Mouse (Mus musculus): Measurements from ENCODE around the gene Camkmt. TPM values are rescaled to one million over a fixed set of nuclear protein-coding genes. Genes with fewer than 3 reads are reported as not detected.

Gene Camkmt
- polyA plus RNA-seq, 1 experiment from 2014 or later = 13.6 TPM

DNA sequence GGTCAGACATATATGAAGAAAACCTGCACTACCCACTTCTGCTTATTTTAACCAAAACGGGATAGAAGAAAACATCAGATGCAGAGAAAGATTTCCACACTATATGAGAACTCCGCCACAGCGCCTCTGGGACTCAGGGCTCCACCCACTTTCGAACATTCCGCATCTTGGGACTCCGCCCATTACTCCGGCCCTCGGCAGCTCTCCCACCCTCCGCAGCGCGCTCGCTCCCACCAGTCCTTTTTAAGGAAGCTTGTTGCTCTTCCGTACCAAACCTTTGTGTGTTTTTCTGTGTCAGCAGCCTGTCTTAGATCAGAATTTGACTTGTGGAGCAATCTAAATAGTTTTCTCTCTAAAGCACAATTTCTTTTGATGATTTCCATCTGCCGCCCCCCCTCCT is 367.7 kb downstream of the Camkmt start:
- Histone ChIP-seq H3K9me3 (replicated peaks) (no peaks in the 10 kb centered on the region), H3K36me3 (no peaks in the 10 kb centered on the region), H3K4me1 (peaks cover 7% of the 10 kb centered on the region), H3K4me3 (no peak overlapping the region), H3K9ac (no peak overlapping the region), H3K4me2 (replicated peaks) (no peak overlapping the region), H3K27ac (no peak overlapping the region), H3K27me3 (peaks cover 94% of the 10 kb centered on the region)
- WGBS = 2% methylated on average over 14 of the region's 14 CpGs
- ATAC-seq (ENCODE audit: low FRiP score) = no peak

DNA sequence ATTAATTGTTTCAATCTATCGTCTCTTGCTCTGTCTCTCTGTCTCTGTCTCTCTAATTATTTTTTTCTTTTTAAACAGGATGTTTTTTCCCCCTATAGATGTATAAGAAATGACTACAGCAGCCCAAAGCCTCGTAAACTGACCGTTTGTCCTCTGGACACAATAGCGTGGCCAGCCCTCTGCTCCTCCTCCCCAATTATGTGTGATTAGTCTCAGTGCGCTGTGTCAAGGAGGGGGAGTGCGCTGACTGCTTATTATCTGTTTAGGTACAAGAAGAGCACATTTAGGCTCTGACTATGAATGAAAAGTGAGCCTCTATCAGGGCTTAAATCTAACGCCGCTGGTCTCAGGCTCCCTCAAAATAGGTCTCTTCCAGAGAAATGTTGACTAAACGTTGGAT is 368.2 kb downstream of the Camkmt start:
- no peaks in the 10 kb centered on the region for H3K9me3 ChIP-seq (replicated peaks)
- 4% methylated on average over 9 of the region's 9 CpGs for WGBS
- no peak overlapping the region for H3K27ac ChIP-seq
- no peaks in the 10 kb centered on the region for H3K36me3 ChIP-seq
- H3K4me1 ChIP-seq = peaks cover 7% of the 10 kb centered on the region
- H3K4me3 ChIP-seq = no peak overlapping the region
- H3K27me3 ChIP-seq = peaks cover 94% of the 10 kb centered on the region
- no peak overlapping the region for H3K9ac ChIP-seq
- H3K4me2 ChIP-seq (replicated peaks) = no peak overlapping the region
- no peak for ATAC-seq (ENCODE audit: low FRiP score)

GRCm38 (mm10) chr17:85461577-85461976 is 371.2 kb downstream of the Camkmt start:
- peaks cover 9% of the 10 kb centered on the region for H3K4me1 ChIP-seq
- H3K4me2 ChIP-seq (replicated peaks) = no peak overlapping the region
- no peaks in the 10 kb centered on the region for H3K36me3 ChIP-seq

GRCm38 (mm10) chr17:85463497-85464392 is 373.4 kb downstream of the Camkmt start:
- Histone ChIP-seq H3K36me3 (no peaks in the 10 kb centered on the region), H3K4me3 (no peak overlapping the region), H3K27me3 (peaks cover 99% of the 10 kb centered on the region), H3K4me2 (replicated peaks) (no peak overlapping the region), H3K9ac (no peak overlapping the region), H3K4me1 (peaks cover 7% of the 10 kb centered on the region), H3K9me3 (replicated peaks) (no peaks in the 10 kb centered on the region), H3K27ac (no peak overlapping the region)
- no peak for ATAC-seq (ENCODE audit: low FRiP score)
- WGBS = 10% methylated on average over 22 of the region's 22 CpGs

More at GRCm38 (mm10) chr17:85461577-85461976, 371.2 kb downstream of the Camkmt start:
- H3K4me3 ChIP-seq = no peak overlapping the region
- no peak overlapping the region for H3K9ac ChIP-seq
- peaks cover 96% of the 10 kb centered on the region for H3K27me3 ChIP-seq
- H3K27ac ChIP-seq = no peak overlapping the region
- no peak for ATAC-seq (ENCODE audit: low FRiP score)
- no peaks in the 10 kb centered on the region for H3K9me3 ChIP-seq (replicated peaks)
- WGBS = 36% methylated on average over 3 of the region's 3 CpGs

- ATAC-seq (ENCODE audit: low FRiP score) = 0 out of 2 replicates have a peak, but pooled peaks have one; percentile 29
- Histone ChIP-seq H3K4me3 (no peak overlapping the region), H3K27me3 (peaks cover 100% of the 10 kb centered on the region), H3K9me3 (replicated peaks) (peaks cover 5% of the 10 kb centered on the region; the same call in 1 of the 2 replicates), H3K36me3 (no peaks in the 10 kb centered on the region), H3K4me1 (peaks cover 7% of the 10 kb centered on the region), H3K27ac (no peak overlapping the region), H3K9ac (no peak overlapping the region; the same call in 1 of the 2 replicates), H3K4me2 (replicated peaks) (peak overlapping the region; percentile 27; the same call in 1 of the 2 replicates)
- WGBS = 2% methylated on average over 40 of the region's 40 CpGs
These were observed 374.4 kb downstream of the Camkmt start for GRCm38 (mm10) chr17:85464466-85465411.

DNA sequence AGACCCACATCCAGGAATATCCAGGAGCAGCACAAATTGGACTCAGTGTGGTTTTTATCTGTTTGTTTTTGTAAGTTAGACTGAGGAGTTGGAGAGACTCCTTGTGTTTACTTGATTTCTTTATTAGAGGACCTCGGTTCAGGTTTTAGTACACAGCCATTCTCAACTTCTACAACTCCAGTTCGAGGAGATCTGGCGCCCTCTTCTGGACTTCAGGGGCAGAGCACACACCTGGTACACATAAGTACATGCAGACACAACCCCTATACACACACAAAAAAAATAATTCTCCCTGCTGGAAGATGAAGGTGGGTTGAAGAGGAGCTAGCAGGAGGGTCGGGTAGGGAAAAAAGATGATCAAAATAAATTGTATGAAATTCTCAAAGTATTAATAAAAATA is 379.4 kb downstream of the Camkmt start:
- no peak overlapping the region for H3K27ac ChIP-seq
- no peaks in the 10 kb centered on the region for H3K36me3 ChIP-seq
- 74% methylated on average over 4 of the region's 4 CpGs for WGBS
- no peak for ATAC-seq (ENCODE audit: low FRiP score)
- no peak overlapping the region for H3K9ac ChIP-seq
- H3K9me3 ChIP-seq (replicated peaks) = peaks cover 5% of the 10 kb centered on the region; the same call in 1 of the 2 replicates
- no peak overlapping the region for H3K4me2 ChIP-seq (replicated peaks)
- peaks cover 7% of the 10 kb centered on the region for H3K4me1 ChIP-seq
- peaks cover 100% of the 10 kb centered on the region for H3K27me3 ChIP-seq
- H3K4me3 ChIP-seq = no peak overlapping the region

- H3K4me1 ChIP-seq = peaks cover 4% of the 10 kb centered on the region; the same call in 1 of the 2 replicates
- no peak overlapping the region for H3K27ac ChIP-seq
- H3K4me3 ChIP-seq = no peak overlapping the region
- 2% methylated on average over 5 of the region's 5 CpGs for WGBS
- H3K27me3 ChIP-seq = peaks cover 96% of the 10 kb centered on the region
- no peak overlapping the region for H3K9ac ChIP-seq
- H3K36me3 ChIP-seq = no peaks in the 10 kb centered on the region
- no peak for ATAC-seq (ENCODE audit: low FRiP score)
- no peak overlapping the region for H3K4me2 ChIP-seq (replicated peaks)
- peaks cover 5% of the 10 kb centered on the region; the same call in 1 of the 2 replicates for H3K9me3 ChIP-seq (replicated peaks)
These were observed 382.4 kb downstream of the Camkmt start for GRCm38 (mm10) chr17:85472687-85473202.

DNA sequence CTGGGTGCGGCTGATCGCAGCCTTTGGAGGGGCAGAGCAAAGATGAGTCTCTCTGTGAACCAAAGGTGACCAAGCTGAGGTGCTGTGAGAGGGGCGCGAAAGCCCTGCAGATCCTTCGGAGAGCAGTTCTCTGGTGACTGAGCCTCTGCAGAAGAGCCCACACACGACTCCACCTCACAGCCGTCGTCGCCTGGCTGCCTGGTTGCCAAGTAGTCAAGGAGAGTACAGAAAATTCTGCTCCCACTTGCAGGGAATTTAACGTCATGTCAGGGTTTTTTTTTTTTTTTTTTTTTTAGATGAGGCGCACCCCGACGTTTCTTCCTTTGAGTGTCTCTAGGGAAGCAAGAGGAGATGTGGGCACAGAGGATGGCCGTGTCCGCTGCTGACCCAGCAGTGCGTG is 382.9 kb downstream of the Camkmt start:
- Histone ChIP-seq H3K4me1 (peaks cover 4% of the 10 kb centered on the region; the same call in 1 of the 2 replicates), H3K36me3 (no peaks in the 10 kb centered on the region), H3K9ac (no peak overlapping the region), H3K27ac (no peak overlapping the region), H3K4me3 (no peak overlapping the region), H3K4me2 (replicated peaks) (no peak overlapping the region), H3K27me3 (peaks cover 96% of the 10 kb centered on the region), H3K9me3 (replicated peaks) (peaks cover 5% of the 10 kb centered on the region; the same call in 1 of the 2 replicates)
- no peak for ATAC-seq (ENCODE audit: low FRiP score)
- WGBS = 3% methylated on average over 16 of the region's 16 CpGs

- 2% methylated on average over 8 of the region's 8 CpGs for WGBS
- no peaks in the 10 kb centered on the region for H3K36me3 ChIP-seq
- no peak for ATAC-seq (ENCODE audit: low FRiP score)
These were observed 383.5 kb downstream of the Camkmt start for GRCm38 (mm10) chr17:85473881-85474280.

DNA sequence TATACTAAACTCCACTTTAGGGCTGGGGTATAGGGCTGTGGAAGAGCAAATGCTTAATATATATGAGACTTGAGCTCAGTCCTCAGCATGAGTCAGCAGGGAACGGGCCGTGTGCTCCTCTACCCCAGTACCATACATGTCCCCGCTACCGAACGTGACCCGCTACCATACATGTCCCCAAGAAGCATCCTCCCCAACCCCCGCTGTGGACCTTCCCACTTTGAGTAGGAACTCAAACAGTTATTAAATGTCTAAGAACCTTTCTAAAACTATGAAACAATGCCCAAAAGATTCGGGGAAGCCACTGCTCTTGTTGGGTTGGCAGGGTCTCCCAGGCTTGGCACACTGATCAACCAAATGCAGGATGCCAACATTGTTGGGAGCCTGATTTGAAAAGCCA is 390.9 kb downstream of the Camkmt start:
- Histone ChIP-seq H3K27me3 (peaks cover 92% of the 10 kb centered on the region), H3K4me1 (no peaks in the 10 kb centered on the region), H3K4me2 (replicated peaks) (no peak overlapping the region), H3K9me3 (replicated peaks) (no peaks in the 10 kb centered on the region), H3K36me3 (no peaks in the 10 kb centered on the region), H3K4me3 (no peak overlapping the region), H3K9ac (no peak overlapping the region), H3K27ac (no peak overlapping the region)
- 92% methylated on average over 8 of the region's 8 CpGs for WGBS
- no peak for ATAC-seq (ENCODE audit: low FRiP score)

More at GRCm38 (mm10) chr17:85473881-85474280, 383.5 kb downstream of the Camkmt start:
- Histone ChIP-seq H3K4me2 (replicated peaks) (no peak overlapping the region), H3K27ac (no peak overlapping the region), H3K9ac (no peak overlapping the region), H3K4me1 (peaks cover 4% of the 10 kb centered on the region; the same call in 1 of the 2 replicates), H3K4me3 (no peak overlapping the region), H3K27me3 (peaks cover 94% of the 10 kb centered on the region), H3K9me3 (replicated peaks) (peaks cover 5% of the 10 kb centered on the region; the same call in 1 of the 2 replicates)

DNA sequence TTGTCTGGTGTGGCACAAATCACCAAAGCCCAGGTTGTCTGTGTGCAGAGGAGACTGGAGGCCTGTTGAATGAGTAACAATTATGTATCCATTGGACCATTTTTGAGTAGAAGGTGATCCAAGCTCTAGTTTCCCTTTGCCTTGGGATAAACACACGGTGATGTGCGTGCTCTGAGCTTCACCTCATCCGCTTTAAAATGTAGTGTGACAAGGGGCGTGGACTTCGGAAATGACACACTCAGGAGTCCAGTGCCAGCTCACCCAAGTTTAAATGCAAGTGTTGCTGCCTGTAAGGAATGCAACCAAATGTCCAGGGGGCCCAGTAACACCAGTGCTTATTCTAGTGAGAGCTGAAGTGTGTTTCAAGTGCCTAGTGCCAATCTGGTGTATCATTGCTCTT is 392.7 kb downstream of the Camkmt start:
- Histone ChIP-seq H3K9ac (no peak overlapping the region), H3K36me3 (no peaks in the 10 kb centered on the region), H3K4me3 (no peak overlapping the region), H3K4me2 (replicated peaks) (no peak overlapping the region), H3K27ac (no peak overlapping the region), H3K4me1 (peaks cover 4% of the 10 kb centered on the region), H3K27me3 (peaks cover 96% of the 10 kb centered on the region), H3K9me3 (replicated peaks) (no peaks in the 10 kb centered on the region)
- 90% methylated on average over 5 of the region's 5 CpGs for WGBS
- ATAC-seq (ENCODE audit: low FRiP score) = no peak

GRCm38 (mm10) chr17:85484015-85484414 is 393.7 kb downstream of the Camkmt start:
- 58% methylated on average over 8 of the region's 8 CpGs for WGBS
- ATAC-seq (ENCODE audit: low FRiP score) = no peak
- Histone ChIP-seq H3K9me3 (replicated peaks) (no peaks in the 10 kb centered on the region), H3K4me2 (replicated peaks) (no peak overlapping the region), H3K27ac (no peak overlapping the region), H3K9ac (no peak overlapping the region), H3K4me3 (no peak overlapping the region), H3K27me3 (peaks cover 98% of the 10 kb centered on the region), H3K4me1 (peaks cover 4% of the 10 kb centered on the region), H3K36me3 (no peaks in the 10 kb centered on the region)
